Mouse (Mus musculus) adrenal gland, adult 18-20 months (tissue): ENCODE data around the gene Ltbr. TPM values are rescaled to one million over a fixed set of nuclear protein-coding genes. Genes with fewer than 3 reads are reported as not detected.
A peak's percentile ranks its signal among the peaks of the same experiment; 100 is the strongest.

ENCODE experiments used
- DNase-seq, 2 experiments: peaks; one replicate each; pipeline ENCODE4 v3.0.0; 2021 to 2022; ENCODE audit warnings: low spot score in 2 of 2
- total RNA-seq, 2 experiments: library from RNA; stranded (reverse); gene quantifications; 1 replicate in 1 of 2; 2 replicates in 1 of 2; pipeline ENCODE4 v1.2.3; 2021

Gene Ltbr
- total RNA-seq, 2 experiments from 2014 or later: 56.6 to 78.9 TPM

GRCm38 (mm10) chr6:125346029-125346428 is 32.3 kb upstream of the Ltbr start:
- no peak for DNase-seq

- no peak for DNase-seq
Observed at GRCm38 (mm10) chr6:125345625-125346024, 31.9 kb upstream of the Ltbr start.

GRCm38 (mm10) chr6:125344866-125345265 is 31.2 kb upstream of the Ltbr start:
- DNase-seq: no peak

- DNase-seq: peak in 1 of 2 experiments; percentile 32
Observed at GRCm38 (mm10) chr6:125344084-125344483, 30.4 kb upstream of the Ltbr start.

DNA sequence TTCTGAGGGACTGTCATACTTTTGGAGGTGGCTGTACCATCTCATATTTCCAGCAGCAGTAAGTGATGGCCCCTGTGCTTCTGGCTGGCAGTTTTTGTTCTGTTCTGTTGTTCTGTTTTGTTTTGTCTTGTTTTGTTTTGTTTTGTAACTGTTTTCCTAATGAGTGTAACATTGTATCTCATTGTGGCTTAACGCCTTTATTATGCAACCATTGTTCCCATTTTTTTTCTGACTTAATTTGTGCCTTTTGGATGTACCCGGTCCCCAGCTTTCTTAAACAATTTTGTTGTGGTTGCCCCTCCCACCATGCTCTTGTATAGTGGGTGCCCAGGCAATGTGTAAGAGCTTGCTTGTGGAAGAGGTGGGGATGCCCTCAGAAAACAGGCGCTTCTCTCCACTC is 28.5 kb upstream of the Ltbr start:
- no peak for DNase-seq

- no peak for DNase-seq
Observed at GRCm38 (mm10) chr6:125340244-125340643, 26.6 kb upstream of the Ltbr start.

DNA sequence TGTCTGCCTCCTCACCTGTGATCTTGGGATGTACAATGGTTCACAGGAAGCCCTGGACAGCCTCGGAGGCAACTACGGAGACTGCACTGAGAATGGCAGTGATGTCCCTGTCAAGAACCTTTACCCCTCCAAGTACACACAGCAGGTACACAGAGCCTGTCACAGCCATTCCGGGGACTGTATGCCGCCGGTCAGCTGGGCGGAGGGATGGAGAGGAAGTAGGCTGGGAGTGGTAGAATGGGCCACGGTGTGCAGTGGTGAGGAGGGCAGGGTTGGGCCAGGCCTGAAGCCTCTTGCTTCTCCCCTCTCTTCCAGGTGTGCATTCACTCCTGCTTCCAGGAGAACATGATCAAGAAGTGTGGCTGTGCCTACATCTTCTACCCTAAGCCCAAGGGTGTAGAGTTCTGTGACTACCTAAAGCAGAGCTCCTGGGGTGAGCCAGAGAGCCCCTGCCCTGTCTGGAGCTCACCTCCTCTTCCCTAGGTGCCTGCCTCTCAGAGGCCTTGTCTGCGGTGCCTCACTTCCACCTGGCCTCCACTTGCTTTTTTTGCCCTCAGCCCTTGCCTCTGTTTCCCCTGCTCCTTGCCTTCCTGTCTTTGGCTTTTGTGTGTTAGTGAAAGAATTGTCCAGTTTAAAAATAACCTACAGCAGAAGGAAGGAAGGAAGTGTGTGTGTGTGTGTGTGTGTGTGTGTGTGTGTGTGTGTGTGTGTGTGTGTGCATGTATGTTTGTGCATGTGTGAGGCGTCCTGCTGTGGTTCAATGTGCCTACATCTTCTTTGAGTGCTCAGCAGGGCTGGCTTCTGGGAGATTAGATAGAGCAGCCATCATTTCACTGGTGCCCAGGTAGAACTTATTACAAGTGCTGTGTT is 25.3 kb upstream of the Ltbr start:
- DNase-seq: no peak

- DNase-seq: no peak
Observed at GRCm38 (mm10) chr6:125334356-125334755, 20.7 kb upstream of the Ltbr start.

GRCm38 (mm10) chr6:125333112-125333899 is 19.6 kb upstream of the Ltbr start:
- DNase-seq: no peak

- DNase-seq: peak; percentile 93
Observed at GRCm38 (mm10) chr6:125330626-125331326, 17.1 kb upstream of the Ltbr start.

GRCm38 (mm10) chr6:125328243-125328642 is 14.6 kb upstream of the Ltbr start:
- DNase-seq: peak; percentile 61 to 74

- no peak for DNase-seq
Observed at GRCm38 (mm10) chr6:125325337-125325736, 11.7 kb upstream of the Ltbr start.

GRCm38 (mm10) chr6:125323547-125323946 is 9.9 kb upstream of the Ltbr start:
- no peak for DNase-seq

GRCm38 (mm10) chr6:125322794-125323193 is 9.1 kb upstream of the Ltbr start:
- DNase-seq: no peak

DNA sequence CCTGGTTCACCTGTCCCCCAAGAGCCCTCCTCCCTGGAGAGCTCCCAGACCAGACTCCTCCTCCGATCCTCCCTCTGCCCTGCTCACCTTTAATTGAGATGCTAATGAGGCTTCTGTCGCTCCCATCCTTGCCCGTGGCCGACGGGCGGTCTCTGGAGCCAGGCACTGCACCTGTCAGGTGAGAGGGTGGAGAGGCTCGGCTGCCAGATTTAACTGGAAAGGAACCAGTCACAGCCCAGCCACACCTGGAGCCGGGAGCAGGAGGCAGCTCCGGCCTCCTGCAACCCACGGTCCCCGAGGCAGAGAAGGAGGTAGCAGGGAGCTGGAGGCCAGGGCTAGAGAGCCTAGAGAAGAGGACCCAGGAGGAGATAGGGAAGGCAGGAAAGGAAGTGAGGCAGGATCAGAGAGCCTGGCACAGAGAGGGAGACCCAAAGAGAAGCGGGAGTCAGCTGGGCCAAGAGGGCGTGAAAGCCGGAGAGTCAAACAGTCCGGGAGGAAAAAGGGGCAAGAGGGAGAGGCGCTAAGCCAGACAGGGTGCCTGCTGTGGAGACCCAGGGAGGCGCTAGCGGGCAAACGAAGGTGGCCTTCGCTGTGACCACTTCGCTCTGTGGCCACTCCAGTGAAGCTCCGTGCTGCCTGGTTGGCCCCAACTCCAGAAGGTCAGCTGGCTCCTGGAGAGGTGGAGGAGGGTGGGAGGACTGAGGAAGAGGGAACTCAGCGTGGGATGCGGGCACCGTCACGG is 7.6 kb upstream of the Ltbr start:
- no peak for DNase-seq

GRCm38 (mm10) chr6:125320323-125320722 is 6.6 kb upstream of the Ltbr start, which contains the start of gene Scnn1a:
Scnn1a (plus strand) TSS chr6:125320659.
- no peak for DNase-seq

DNA sequence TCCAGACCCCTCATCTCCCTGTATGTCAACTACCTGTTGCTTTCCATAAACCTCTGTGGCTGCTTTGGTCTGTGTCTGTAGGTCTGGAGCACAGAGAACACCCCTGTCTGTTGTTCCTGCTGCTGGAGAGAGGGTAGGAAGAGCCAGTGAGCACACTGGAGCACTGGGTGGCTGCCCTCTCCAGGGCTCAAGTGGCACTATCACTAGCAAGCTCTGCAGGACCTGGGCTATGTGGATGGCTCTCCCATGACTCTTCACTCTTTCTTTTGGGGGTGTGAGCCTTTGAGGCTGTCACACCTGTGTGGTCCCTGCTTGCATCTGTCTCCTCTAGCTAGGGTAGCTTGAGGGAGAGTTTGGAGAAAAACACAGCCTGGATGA is 6.2 kb upstream of the Ltbr start:
- DNase-seq: no peak

DNA sequence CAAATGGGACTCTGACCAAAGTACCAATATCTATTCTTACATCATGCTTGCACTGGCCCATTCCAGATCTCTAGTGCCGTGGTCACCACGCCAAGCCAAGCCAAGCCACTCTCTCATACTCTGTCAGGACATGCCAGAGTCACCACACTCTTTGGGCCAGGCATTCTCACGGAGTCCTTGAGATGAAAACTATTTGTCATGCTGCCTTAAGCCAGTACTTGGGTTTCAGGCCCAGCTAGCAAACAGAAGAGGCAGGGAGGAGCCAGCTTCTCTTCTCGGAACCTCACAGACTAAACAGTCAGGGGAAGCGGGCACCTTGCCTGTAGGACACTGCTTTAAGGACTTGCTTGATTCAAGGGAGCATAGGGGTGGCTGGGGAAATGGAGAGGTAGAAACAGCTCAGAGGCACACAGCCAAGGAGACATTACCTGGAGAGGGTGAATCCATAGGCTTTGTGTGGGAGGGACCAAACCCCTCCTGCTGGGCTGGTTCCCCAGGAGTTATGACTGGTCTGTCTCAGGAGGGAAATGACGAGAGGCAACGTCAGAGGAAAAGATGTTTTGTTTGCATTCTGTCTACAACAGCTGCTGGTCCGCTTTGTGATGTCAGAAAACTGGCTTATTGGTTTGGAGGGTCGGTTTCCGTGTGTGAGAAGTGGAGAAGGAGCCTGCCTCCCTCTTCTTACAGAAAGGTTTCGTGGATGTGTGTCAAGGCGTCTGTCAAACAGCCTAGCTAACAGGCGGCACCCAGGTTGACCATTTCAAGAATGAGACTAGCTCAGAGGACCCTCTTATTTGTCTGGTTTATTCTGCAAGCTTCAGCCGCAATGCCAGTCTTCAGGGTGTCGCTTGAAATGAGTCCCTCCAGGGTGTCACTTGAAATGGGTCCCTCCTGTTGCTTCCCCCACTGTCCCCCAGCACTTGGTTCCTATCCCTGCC is 5.6 kb upstream of the Ltbr start:
- peak in 1 of 2 experiments; percentile 31 for DNase-seq

DNA sequence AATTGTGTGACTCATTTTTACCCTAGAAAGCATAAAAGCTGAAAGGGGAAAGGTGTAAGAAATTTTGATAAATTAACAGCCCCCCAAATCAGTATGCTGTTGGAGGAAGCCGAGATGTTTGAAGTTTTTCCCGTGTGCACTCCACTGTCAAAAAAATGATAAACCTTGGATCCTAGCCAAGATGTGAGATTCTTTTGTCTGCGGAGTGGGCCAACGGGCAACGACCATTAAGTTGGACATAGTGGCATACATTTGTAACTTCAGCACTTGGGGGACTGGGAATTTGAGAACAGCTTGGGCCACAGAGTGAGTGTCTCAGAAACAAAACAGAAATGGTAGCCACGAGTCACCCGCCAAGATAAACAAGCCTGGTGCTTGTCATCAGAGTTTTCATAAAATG is 3.4 kb upstream of the Ltbr start:
- DNase-seq: no peak

GRCm38 (mm10) chr6:125314746-125315145 is 1.1 kb upstream of the Ltbr start:
- DNase-seq: no peak
